Mouse (Mus musculus): ENCODE data around the gene Smad9.

DNA sequence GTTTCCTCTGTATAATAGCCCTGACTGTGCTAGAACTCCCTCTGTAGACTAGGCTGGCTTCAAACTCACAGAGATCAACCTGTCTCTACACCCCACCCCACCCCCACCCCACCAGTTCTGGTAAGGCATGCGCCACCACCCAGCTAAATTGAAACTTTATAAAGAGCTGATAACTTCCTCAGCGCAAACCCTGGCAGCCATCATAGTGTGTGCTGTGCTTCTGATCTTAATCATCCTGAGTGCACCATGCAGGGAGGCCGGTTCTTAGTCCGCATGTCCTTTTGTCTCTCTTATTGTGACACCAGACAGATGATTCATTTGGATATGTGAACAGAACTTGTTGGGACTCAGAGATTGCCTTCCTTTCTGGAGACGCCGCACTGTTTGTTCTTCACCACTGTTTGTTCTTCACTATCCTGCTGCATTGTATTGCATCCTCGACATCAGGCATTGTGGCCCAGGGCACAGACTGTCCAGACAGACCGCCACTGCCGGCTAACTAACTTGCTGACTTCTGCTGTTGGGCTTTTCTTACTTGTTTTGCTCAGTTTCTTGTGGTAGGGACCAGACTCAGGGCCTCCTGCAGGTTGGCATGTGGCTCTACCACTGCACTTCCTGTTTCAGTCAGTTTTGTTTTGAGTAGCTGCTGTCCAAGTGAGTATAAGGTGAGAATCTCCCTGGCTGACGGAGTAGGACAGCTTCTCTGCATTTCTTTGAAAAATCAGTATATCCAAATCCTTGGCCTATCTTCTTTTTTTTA is 31.5 kb upstream of the Smad9 start:
- TF ChIP-seq CTCF (IDR thresholded peaks at IDR 0.05; ENCODE audit: control insufficient read depth, insufficient read depth, insufficient replicate concordance, low read depth, low read length), result no peak
- no peak for TF ChIP-seq POLR2A (IDR thresholded peaks at IDR 0.05; ENCODE audit: control insufficient read depth, low read depth, low read length)

Data from testis, adult 2 months (tissue).